Comparison of ENCODE assay signal across 26 mouse cellular contexts in genomic region chr5:105600998-105601397, GRCm38 (mm10).
DNase-seq lines count a peak whose midpoint lies in the region; ATAC-seq and TF ChIP-seq lines count a peak whose summit lies in the region.
"Had no signal": no experiment of that assay in that cellular context is flagged by ENCODE, and none has a peak within 500 bp of the region (broad histone marks: within the 10 kb centered on the region; RNA-seq: fewer than 3 reads in every experiment).

No protein-coding gene starts in this region.

- no peak for ATAC-seq in CD4-positive, CD25-positive, alpha-beta regulatory T cell, adult 4 months
- peak; percentile 33; the same call in 1 of the 2 replicates for ATAC-seq in megakaryocyte progenitor cell, adult 5-6 weeks (replicated peaks; ENCODE audit: poor library complexity)
- ATAC-seq: forebrain, embryonic 15.5 days; hindbrain, postnatal 0 days; intestine, embryonic 16.5 days had no signal

- no peaks in the 10 kb centered on the region for H3K4me1 ChIP-seq in cerebellum, adult 2 months (ENCODE audit: control insufficient read depth, insufficient read depth, low read length)
- H3K4me1 ChIP-seq: limb, embryonic 15.5 days had no signal

- no peak overlapping the region for H3K27ac ChIP-seq in cerebellum, adult 2 months (ENCODE audit: insufficient read depth, low read length)
- H3K27ac ChIP-seq: embryonic facial prominence, embryonic 15.5 days; forebrain, embryonic 15.5 days; hindbrain, postnatal 0 days; limb, embryonic 15.5 days; macrophage; midbrain, embryonic 10.5 days had no signal

- no peak for TF ChIP-seq CTCF in cerebellum, adult 2 months (IDR thresholded peaks at IDR 0.05; ENCODE audit: borderline replicate concordance, insufficient read depth, low read depth, low read length)

- TF ChIP-seq POLR2A in cerebellum, adult 2 months (IDR thresholded peaks at IDR 0.05; ENCODE audit: borderline replicate concordance, insufficient read depth, low read length) = no peak

- no peaks in the 10 kb centered on the region for H3K27me3 ChIP-seq in cerebellum, adult 2 months (ENCODE audit: control insufficient read depth, insufficient read depth, low read length)
- H3K27me3 ChIP-seq: embryonic facial prominence, embryonic 15.5 days; forebrain, embryonic 15.5 days; heart, embryonic 12.5 days; limb, embryonic 15.5 days had no signal

- WGBS in cerebellum, adult 2 months = 83% methylated on average over 4 of the region's 5 CpGs

- DNase-seq in CD4-positive, CD25-positive, alpha-beta regulatory T cell, adult 2 months (ENCODE audit: low read depth, low spot score) = peak; percentile 41
- peak; percentile 40 for DNase-seq in lung, postnatal 36 days
- no peak for DNase-seq in lung, postnatal 14 days
- DNase-seq in NIH3T3 (ENCODE audit: low read depth) = peak; percentile 11
- DNase-seq in cerebellum, postnatal 36 days = no peak
- DNase-seq in cerebellum, adult 2 months = no peak
- DNase-seq: adrenal gland, postnatal 10 days; cerebellum, adult 9-10 months; gastrocnemius, postnatal 10 days; heart, postnatal 10 days; kidney, adult 9 months; kidney, postnatal 36 days; lung, adult 2 months; right cerebral cortex, adult 18-20 months; right cerebral cortex, postnatal 4 days; thymus, adult 2 months had no signal

- no peak overlapping the region for H3K4me3 ChIP-seq in cerebellum, adult 2 months (replicated peaks; ENCODE audit: insufficient read depth, low read depth, low read length)
- H3K4me3 ChIP-seq: embryonic facial prominence, embryonic 15.5 days; forebrain, embryonic 15.5 days; heart, embryonic 12.5 days; limb, embryonic 15.5 days; midbrain, embryonic 10.5 days had no signal

Comparison
In these comparisons a context has a peak if more than half of its experiments do, and no peak if none do; other contexts are left out.
1. DNase-seq: peak in CD4-positive, CD25-positive, alpha-beta regulatory T cell, adult 2 months (single experiment), lung, postnatal 36 days (single experiment) and NIH3T3 (single experiment); none in lung, postnatal 14 days (single experiment), cerebellum, postnatal 36 days (0 of 2) and cerebellum, adult 2 months (0 of 2).